Mouse (Mus musculus): ENCODE measurements around the gene Gfer. TPM values are rescaled to one million over a fixed set of nuclear protein-coding genes. Genes with fewer than 3 reads are reported as not detected.

The Gfer gene
- 144 and 150 TPM in 2 replicates for polyA plus RNA-seq (2012; rRNA removed)

GRCm38 (mm10) chr17:24696011-24696697, at the start of gene Gfer, which contains the start of gene Noxo1:
Gfer (minus strand) TSS chr17:24696156.
Noxo1 (plus strand) TSS chr17:24696234.
- H3K36me3 ChIP-seq (ENCODE audit: control insufficient read depth, insufficient read depth, low read length) = no peaks in the 10 kb centered on the region
- H3K4me1 ChIP-seq (ENCODE audit: control insufficient read depth, insufficient read depth, low read length) = peaks cover 5% of the 10 kb centered on the region
- no peak for TF ChIP-seq CTCF (IDR thresholded peaks at IDR 0.05; ENCODE audit: control insufficient read depth, insufficient read depth, insufficient replicate concordance, low read depth, low read length)
- TF ChIP-seq POLR2A (IDR thresholded peaks at IDR 0.05; ENCODE audit: control insufficient read depth, low read depth, low read length) = peak; percentile 88
- H3K27ac ChIP-seq (ENCODE audit: control insufficient read depth, insufficient read depth, low read depth, low read length) = peak within 1 kb of the TSS; percentile 85
- no peaks in the 10 kb centered on the region for H3K27me3 ChIP-seq (ENCODE audit: control insufficient read depth, insufficient read depth, low read length)
- H3K4me3 ChIP-seq (ENCODE audit: control insufficient read depth, low read depth, low read length) = peak within 1 kb of the TSS; percentile 75

DNA sequence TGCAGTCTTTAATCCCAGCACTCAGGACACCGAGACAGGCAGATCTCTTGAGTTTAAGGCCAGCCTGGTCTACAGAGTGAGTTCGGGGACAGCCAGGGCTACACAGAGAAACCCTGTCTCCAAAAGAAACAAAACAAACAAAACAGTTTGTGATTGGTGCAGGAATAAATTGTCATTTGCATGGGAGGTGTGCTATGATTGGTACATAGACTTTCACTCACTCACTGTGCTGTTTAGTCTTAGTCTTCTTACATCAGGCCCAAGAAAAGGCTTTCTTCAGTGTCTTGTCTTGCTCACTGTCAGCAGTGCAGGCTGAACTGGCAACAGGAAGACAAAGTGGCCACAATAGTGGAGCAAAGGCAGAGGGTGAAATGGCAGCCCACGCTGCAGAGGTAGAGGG, 48.4 kb upstream of the Gfer start:
- Histone ChIP-seq H3K4me1 (ENCODE audit: control insufficient read depth, insufficient read depth, low read length) (no peaks in the 10 kb centered on the region), H3K36me3 (ENCODE audit: control insufficient read depth, insufficient read depth, low read length) (no peaks in the 10 kb centered on the region), H3K4me3 (ENCODE audit: control insufficient read depth, low read depth, low read length) (no peak overlapping the region), H3K27ac (ENCODE audit: control insufficient read depth, insufficient read depth, low read depth, low read length) (no peak overlapping the region), H3K27me3 (ENCODE audit: control insufficient read depth, insufficient read depth, low read length) (no peaks in the 10 kb centered on the region)
- TF ChIP-seq CTCF (IDR thresholded peaks at IDR 0.05; ENCODE audit: control insufficient read depth, insufficient read depth, insufficient replicate concordance, low read depth, low read length) (no peak), POLR2A (IDR thresholded peaks at IDR 0.05; ENCODE audit: control insufficient read depth, low read depth, low read length) (no peak)

DNA sequence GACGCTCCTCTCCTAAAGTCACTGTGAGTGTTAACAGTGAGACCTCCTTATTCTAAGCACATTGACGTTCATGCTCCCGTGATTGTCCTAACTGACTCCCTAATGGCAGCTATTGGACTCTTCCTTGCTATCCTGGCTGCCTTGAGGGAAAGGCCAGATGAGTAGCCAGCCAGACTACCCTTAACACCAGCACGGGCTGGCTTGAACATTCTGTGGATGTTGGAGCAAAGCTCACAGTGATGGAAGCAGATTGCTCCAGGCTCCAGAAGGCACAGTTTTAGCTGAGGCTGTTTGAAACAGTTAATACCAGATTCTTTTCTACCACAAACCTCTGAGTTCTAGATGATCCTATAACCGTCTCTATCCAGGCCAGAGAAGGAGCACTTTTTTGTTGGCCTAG, 47.9 kb upstream of the Gfer start:
- no peaks in the 10 kb centered on the region for H3K36me3 ChIP-seq (ENCODE audit: control insufficient read depth, insufficient read depth, low read length)
- H3K4me1 ChIP-seq (ENCODE audit: control insufficient read depth, insufficient read depth, low read length) = no peaks in the 10 kb centered on the region
- H3K4me3 ChIP-seq (ENCODE audit: control insufficient read depth, low read depth, low read length) = no peak overlapping the region
- H3K27ac ChIP-seq (ENCODE audit: control insufficient read depth, insufficient read depth, low read depth, low read length) = no peak overlapping the region
- no peak for TF ChIP-seq POLR2A (IDR thresholded peaks at IDR 0.05; ENCODE audit: control insufficient read depth, low read depth, low read length)
- no peak for TF ChIP-seq CTCF (IDR thresholded peaks at IDR 0.05; ENCODE audit: control insufficient read depth, insufficient read depth, insufficient replicate concordance, low read depth, low read length)
- no peaks in the 10 kb centered on the region for H3K27me3 ChIP-seq (ENCODE audit: control insufficient read depth, insufficient read depth, low read length)

GRCm38 (mm10) chr17:24742307-24742706, 46.4 kb upstream of the Gfer start:
- Histone ChIP-seq H3K36me3 (ENCODE audit: control insufficient read depth, insufficient read depth, low read length) (no peaks in the 10 kb centered on the region), H3K4me1 (ENCODE audit: control insufficient read depth, insufficient read depth, low read length) (0 out of 2 replicates have a peak, but pooled peaks cover under 1% of the 10 kb centered on the region), H3K27ac (ENCODE audit: control insufficient read depth, insufficient read depth, low read depth, low read length) (no peak overlapping the region), H3K27me3 (ENCODE audit: control insufficient read depth, insufficient read depth, low read length) (no peaks in the 10 kb centered on the region), H3K4me3 (ENCODE audit: control insufficient read depth, low read depth, low read length) (no peak overlapping the region)
- TF ChIP-seq CTCF (IDR thresholded peaks at IDR 0.05; ENCODE audit: control insufficient read depth, insufficient read depth, insufficient replicate concordance, low read depth, low read length) (no peak), POLR2A (IDR thresholded peaks at IDR 0.05; ENCODE audit: control insufficient read depth, low read depth, low read length) (no peak)

- Histone ChIP-seq H3K4me3 (ENCODE audit: control insufficient read depth, low read depth, low read length) (no peak overlapping the region), H3K4me1 (ENCODE audit: control insufficient read depth, insufficient read depth, low read length) (peaks cover 20% of the 10 kb centered on the region), H3K27me3 (ENCODE audit: control insufficient read depth, insufficient read depth, low read length) (no peaks in the 10 kb centered on the region), H3K36me3 (ENCODE audit: control insufficient read depth, insufficient read depth, low read length) (no peaks in the 10 kb centered on the region), H3K27ac (ENCODE audit: control insufficient read depth, insufficient read depth, low read depth, low read length) (no peak overlapping the region)
- TF ChIP-seq CTCF (IDR thresholded peaks at IDR 0.05; ENCODE audit: control insufficient read depth, insufficient read depth, insufficient replicate concordance, low read depth, low read length) (no peak), POLR2A (IDR thresholded peaks at IDR 0.05; ENCODE audit: control insufficient read depth, low read depth, low read length) (no peak)
These were observed 44.0 kb upstream of the Gfer start for GRCm38 (mm10) chr17:24739926-24740325.

- Histone ChIP-seq H3K27me3 (ENCODE audit: control insufficient read depth, insufficient read depth, low read length) (no peaks in the 10 kb centered on the region), H3K4me3 (ENCODE audit: control insufficient read depth, low read depth, low read length) (no peak overlapping the region), H3K4me1 (ENCODE audit: control insufficient read depth, insufficient read depth, low read length) (peaks cover 20% of the 10 kb centered on the region), H3K27ac (ENCODE audit: control insufficient read depth, insufficient read depth, low read depth, low read length) (no peak overlapping the region), H3K36me3 (ENCODE audit: control insufficient read depth, insufficient read depth, low read length) (no peaks in the 10 kb centered on the region)
- no peak for TF ChIP-seq CTCF (IDR thresholded peaks at IDR 0.05; ENCODE audit: control insufficient read depth, insufficient read depth, insufficient replicate concordance, low read depth, low read length)
These were observed 42.3 kb upstream of the Gfer start for GRCm38 (mm10) chr17:24738238-24738637.

DNA sequence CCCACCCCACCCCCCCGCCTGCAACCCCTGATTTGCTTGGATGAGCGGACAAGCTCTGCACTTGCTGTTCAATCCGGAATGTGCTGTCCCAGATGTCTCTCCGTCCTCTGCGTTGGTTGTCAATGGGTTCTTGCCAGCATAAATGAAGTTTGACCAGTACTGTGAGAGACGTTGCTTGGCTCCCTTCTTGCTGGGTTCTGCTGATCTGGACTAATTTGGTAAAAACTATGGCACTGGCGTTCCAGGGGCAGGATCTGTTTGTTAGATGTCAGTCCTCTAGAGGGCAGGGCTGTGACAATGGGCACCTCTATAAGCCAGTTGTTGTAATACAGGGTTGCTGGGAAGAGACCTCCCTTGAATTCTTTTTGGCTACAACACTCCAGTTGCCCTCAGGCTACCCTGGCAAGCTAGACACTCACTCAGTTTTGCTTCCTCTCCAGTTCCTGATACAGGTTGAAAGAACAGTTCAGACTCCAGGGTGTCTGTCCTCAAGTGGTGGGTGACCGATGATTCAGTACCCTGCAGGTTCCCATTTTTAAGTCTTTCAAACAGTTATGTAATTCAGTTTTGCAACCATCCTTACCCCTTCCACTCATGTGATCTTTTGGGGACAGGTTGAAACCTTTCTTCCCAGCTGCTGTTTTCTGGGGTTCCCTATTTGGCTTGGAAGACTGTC, 41.3 kb upstream of the Gfer start:
- Histone ChIP-seq H3K4me3 (ENCODE audit: control insufficient read depth, low read depth, low read length) (peak overlapping the region; percentile 91), H3K4me1 (ENCODE audit: control insufficient read depth, insufficient read depth, low read length) (peaks cover 20% of the 10 kb centered on the region), H3K27ac (ENCODE audit: control insufficient read depth, insufficient read depth, low read depth, low read length) (no peak overlapping the region), H3K27me3 (ENCODE audit: control insufficient read depth, insufficient read depth, low read length) (no peaks in the 10 kb centered on the region), H3K36me3 (ENCODE audit: control insufficient read depth, insufficient read depth, low read length) (no peaks in the 10 kb centered on the region)
- TF ChIP-seq CTCF (IDR thresholded peaks at IDR 0.05; ENCODE audit: control insufficient read depth, insufficient read depth, insufficient replicate concordance, low read depth, low read length) = no peak
- TF ChIP-seq POLR2A (IDR thresholded peaks at IDR 0.05; ENCODE audit: control insufficient read depth, low read depth, low read length) = no peak
